Mouse (Mus musculus): ENCODE data around the gene Rad51d. TPM values are rescaled to one million over a fixed set of nuclear protein-coding genes. Genes with fewer than 3 reads are reported as not detected.
"Not testable (repeated sequence)": the region's sequence is repeated elsewhere in the genome, so short reads cannot be mapped to it uniquely, and the experiment has no call there.

Gene Rad51d
- polyA plus RNA-seq, 1 experiment from 2014 or later = 13.9 TPM

GRCm38 (mm10) chr11:82834359-82834758 lies 56.1 kb downstream of the Rad51d start:
- ATAC-seq (replicated peaks; ENCODE audit: low FRiP score); H3K9ac ChIP-seq; H3K9me3 ChIP-seq (replicated peaks); H3K36me3 ChIP-seq; H3K27me3 ChIP-seq; H3K4me3 ChIP-seq (replicated peaks); H3K4me2 ChIP-seq: not testable (repeated sequence)
- Histone ChIP-seq H3K27ac (peak overlapping the region; percentile 56; the same call in 1 of the 2 replicates), H3K4me1 (peaks cover 59% of the 10 kb centered on the region)
- WGBS = 85% methylated on average over 7 of the region's 7 CpGs

- H3K4me1 ChIP-seq = peaks cover 59% of the 10 kb centered on the region
- H3K9ac ChIP-seq = no peak overlapping the region
- H3K27ac ChIP-seq = peak overlapping the region; percentile 56; the same call in 1 of the 2 replicates
- 79% methylated on average over 8 of the region's 8 CpGs for WGBS
- H3K9me3 ChIP-seq (replicated peaks) = no peaks in the 10 kb centered on the region
- H3K4me3 ChIP-seq (replicated peaks) = no peak overlapping the region
- H3K27me3 ChIP-seq = no peaks in the 10 kb centered on the region
- no peak overlapping the region for H3K4me2 ChIP-seq
- 0 out of 2 replicates have a peak, but pooled peaks cover 3% of the 10 kb centered on the region for H3K36me3 ChIP-seq
- no peak for ATAC-seq (replicated peaks; ENCODE audit: low FRiP score)
These were observed 56.5 kb downstream of the Rad51d start for GRCm38 (mm10) chr11:82833929-82834328.

- ATAC-seq (replicated peaks; ENCODE audit: low FRiP score); H3K9me3 ChIP-seq (replicated peaks); H3K4me3 ChIP-seq (replicated peaks); H3K4me2 ChIP-seq; H3K36me3 ChIP-seq; H3K27ac ChIP-seq; H3K9ac ChIP-seq; H3K27me3 ChIP-seq: not testable (repeated sequence)
- H3K4me1 ChIP-seq = peaks cover 44% of the 10 kb centered on the region
- 83% methylated on average over 10 of the region's 10 CpGs for WGBS
These were observed 58.0 kb downstream of the Rad51d start for GRCm38 (mm10) chr11:82832402-82832801.

- Histone ChIP-seq H3K9me3 (replicated peaks) (no peaks in the 10 kb centered on the region), H3K27ac (peak overlapping the region; percentile 57), H3K4me1 (peaks cover 35% of the 10 kb centered on the region), H3K4me2 (peak overlapping the region; percentile 42), H3K27me3 (no peaks in the 10 kb centered on the region), H3K36me3 (0 out of 2 replicates have a peak, but pooled peaks cover 1% of the 10 kb centered on the region), H3K4me3 (replicated peaks) (0 out of 2 replicates have a peak overlapping the region, but pooled peaks have one; percentile 6), H3K9ac (no peak overlapping the region)
- WGBS = 20% methylated on average over 10 of the region's 10 CpGs
- no peak for ATAC-seq (replicated peaks; ENCODE audit: low FRiP score)
These were observed 59.2 kb downstream of the Rad51d start for GRCm38 (mm10) chr11:82831008-82831893.

GRCm38 (mm10) chr11:82826818-82827217 lies 63.6 kb downstream of the Rad51d start:
- H3K27me3 ChIP-seq = no peaks in the 10 kb centered on the region
- ATAC-seq (replicated peaks; ENCODE audit: low FRiP score) = no peak

More at GRCm38 (mm10) chr11:82826818-82827217, 63.6 kb downstream of the Rad51d start:
- Histone ChIP-seq H3K4me1 (peaks cover 12% of the 10 kb centered on the region), H3K27ac (no peak overlapping the region), H3K36me3 (no peaks in the 10 kb centered on the region), H3K4me2 (no peak overlapping the region), H3K4me3 (replicated peaks) (no peak overlapping the region), H3K9ac (no peak overlapping the region), H3K9me3 (replicated peaks) (no peaks in the 10 kb centered on the region)

Other genes with a start within 250 kb of the Rad51d start
- gene Cct6b, start 126.3 kb downstream of the Rad51d start, polyA plus RNA-seq (2015; fragmentation: Nextera tagmentation; extraction: Ambion mirVana) = 0.39 and 0.44 TPM in 2 replicates
- gene Zfp830, start 126.3 kb downstream of the Rad51d start, polyA plus RNA-seq (2015; fragmentation: Nextera tagmentation; extraction: Ambion mirVana) = 42.0 and 44.6 TPM in 2 replicates
- 33.3 and 34.6 TPM in 2 replicates for gene Lig3, start 109.5 kb downstream of the Rad51d start, polyA plus RNA-seq (2015; fragmentation: Nextera tagmentation; extraction: Ambion mirVana)
- gene Rffl, start 19.4 kb downstream of the Rad51d start, polyA plus RNA-seq (2015; fragmentation: Nextera tagmentation; extraction: Ambion mirVana) = 22.3 and 23.6 TPM in 2 replicates
- 0.18 and 0.39 TPM in 2 replicates for gene Fndc8, start 1.5 kb upstream of the Rad51d start, polyA plus RNA-seq (2015; fragmentation: Nextera tagmentation; extraction: Ambion mirVana)
- gene Nle1, start 17.8 kb upstream of the Rad51d start, polyA plus RNA-seq (2015; fragmentation: Nextera tagmentation; extraction: Ambion mirVana) = 34.9 and 40.0 TPM in 2 replicates
- gene Unc45b, start 19.9 kb upstream of the Rad51d start, polyA plus RNA-seq (2015; fragmentation: Nextera tagmentation; extraction: Ambion mirVana) = 6.0 and 7.1 TPM in 2 replicates
- 7.4 and 9.8 TPM in 2 replicates for gene Slfn5, start 60.7 kb upstream of the Rad51d start, polyA plus RNA-seq (2015; fragmentation: Nextera tagmentation; extraction: Ambion mirVana)
- 18.6 and 20.7 TPM in 2 replicates for gene Slfn9, start 101.2 kb upstream of the Rad51d start, polyA plus RNA-seq (2015; fragmentation: Nextera tagmentation; extraction: Ambion mirVana)
- gene Slfn8, start 130.2 kb upstream of the Rad51d start, polyA plus RNA-seq (2015; fragmentation: Nextera tagmentation; extraction: Ambion mirVana) = 0.54 and 0.58 TPM in 2 replicates
- gene Slfn2, start 174.5 kb upstream of the Rad51d start, polyA plus RNA-seq (2015; fragmentation: Nextera tagmentation; extraction: Ambion mirVana) = 4.0 and 4.4 TPM in 2 replicates
- gene Slfn1, start 226.2 kb upstream of the Rad51d start, polyA plus RNA-seq (2015; fragmentation: Nextera tagmentation; extraction: Ambion mirVana) = 0.28 and 0.31 TPM in 2 replicates

All from kidney, embryonic 15.5 days (tissue).